ENCODE assay signal across 8 mouse cellular contexts in the genomic region with DNA sequence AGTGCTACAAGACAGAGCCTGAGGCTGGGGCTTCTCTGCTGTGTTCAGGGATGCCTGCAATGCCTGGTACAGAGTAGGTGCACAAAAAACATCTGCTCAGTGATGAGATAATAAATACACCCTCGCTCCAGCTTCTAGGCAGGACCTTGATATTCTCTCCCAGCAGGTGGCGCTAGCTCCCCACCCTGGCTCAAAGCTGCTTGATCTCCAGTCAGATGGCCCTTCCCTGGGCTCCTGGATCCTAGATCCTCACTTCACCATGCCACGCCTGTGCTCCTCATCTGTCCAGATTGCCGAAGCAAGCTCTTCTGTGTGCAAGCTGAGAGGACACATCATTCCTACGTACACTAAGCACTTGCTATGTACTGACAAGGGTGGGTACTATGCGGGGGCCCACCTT. TPM values are rescaled to one million over a fixed set of nuclear protein-coding genes. Genes with fewer than 3 reads are reported as not detected.
DNase-seq lines count a peak whose midpoint lies in the region; ATAC-seq and TF ChIP-seq lines count a peak whose summit lies in the region.

No protein-coding gene starts in this region.

- no peaks in the 10 kb centered on the region for H3K4me1 ChIP-seq in kidney, postnatal 0 days (replicated peaks; ENCODE audit: insufficient read depth, low read length)
- no peaks in the 10 kb centered on the region for H3K4me1 ChIP-seq in liver, postnatal 0 days (ENCODE audit: insufficient read depth)

- H3K9me3 ChIP-seq in kidney, postnatal 0 days (replicated peaks; ENCODE audit: low read length), result no peaks in the 10 kb centered on the region
- no peaks in the 10 kb centered on the region for H3K9me3 ChIP-seq in liver, postnatal 0 days (ENCODE audit: low read length)

- ATAC-seq in cerebellum, adult (ENCODE audit: insufficient number of reproducible peaks, low FRiP score, low TSS enrichment), result peak; percentile 33; the same call in 1 of the 2 replicates
- peak; percentile 15 for ATAC-seq in kidney, postnatal 0 days (replicated peaks; ENCODE audit: low FRiP score, low read depth)
- ATAC-seq in liver, postnatal 0 days, result peak; percentile 19; the same call in 1 of the 2 replicates

- TF ChIP-seq EP300 in liver, postnatal 0 days (IDR thresholded peaks at IDR 0.05; ENCODE audit: low read depth), result no peak

- H3K4me3 ChIP-seq in kidney, postnatal 0 days (replicated peaks; ENCODE audit: low read depth, low read length), result no peak overlapping the region
- no peak overlapping the region for H3K4me3 ChIP-seq in liver, postnatal 0 days (ENCODE audit: low read depth, low read length)

- TF ChIP-seq CTCF in kidney, postnatal 0 days (IDR thresholded peaks at IDR 0.05; ENCODE audit: low read depth), result peak; percentile 93
- TF ChIP-seq CTCF in liver, postnatal 0 days (IDR thresholded peaks at IDR 0.05; ENCODE audit: low read depth), result peak; percentile 90

- peaks cover 19% of the 10 kb centered on the region for H3K36me3 ChIP-seq in kidney, postnatal 0 days (ENCODE audit: insufficient read depth, low read length)
- H3K36me3 ChIP-seq in liver, postnatal 0 days (replicated peaks; ENCODE audit: insufficient read depth, low read length), result no peaks in the 10 kb centered on the region; the same call in none of the 2 replicates

- no peaks in the 10 kb centered on the region for H3K27me3 ChIP-seq in kidney, postnatal 0 days (ENCODE audit: insufficient read depth, low read length)
- H3K27me3 ChIP-seq in liver, postnatal 0 days (ENCODE audit: insufficient read depth, low read length), result no peaks in the 10 kb centered on the region

- no peak overlapping the region for H3K27ac ChIP-seq in kidney, postnatal 0 days
- no peak overlapping the region for H3K27ac ChIP-seq in liver, postnatal 0 days (ENCODE audit: low read depth)

- no peak overlapping the region for H3K9ac ChIP-seq in kidney, postnatal 0 days (ENCODE audit: low read depth, low read length)
- no peak overlapping the region for H3K9ac ChIP-seq in liver, postnatal 0 days (replicated peaks)

- DNase-seq in urinary bladder, adult 18-20 months (ENCODE audit: low spot score in 2 of 2), result peak; percentile 58
- no peak for DNase-seq in urinary bladder, postnatal 10 days (ENCODE audit: low spot score)
- peak; percentile 82 for DNase-seq in gastrocnemius, adult 18-20 months (ENCODE audit: low spot score)
- peak; percentile 85 for DNase-seq in kidney, postnatal 0 days (ENCODE audit: low spot score)
- DNase-seq in liver, postnatal 0 days, result peak; percentile 79
- DNase-seq in right cerebral cortex, postnatal 10 days (ENCODE audit: low spot score in 2 of 2), result peak; percentile 46 to 73
- no peak for DNase-seq in T-cell, adult 2 months (ENCODE audit: low spot score)

- H3K4me2 ChIP-seq in kidney, postnatal 0 days (ENCODE audit: low read length), result no peak overlapping the region
- no peak overlapping the region for H3K4me2 ChIP-seq in liver, postnatal 0 days (ENCODE audit: low read depth, low read length)

- WGBS in kidney, postnatal 0 days, result 45% methylated on average over 6 of the region's 6 CpGs
- WGBS in liver, postnatal 0 days (ENCODE audit: insufficient replicate concordance), result 39% methylated on average over 6 of the region's 6 CpGs

RNA-seq across cellular contexts. Expression of a gene that starts 21.5 kb away (rescaled TPM):
- 10 to 100 TPM; 28.4 to 34.8 TPM for total RNA-seq in gastrocnemius, adult 18-20 months (2021)
- 22.4 and 24.6 TPM in 2 replicates for polyA plus RNA-seq in kidney, postnatal 0 days (2015; fragmentation: Nextera tagmentation; extraction: Ambion mirVana)
- polyA plus RNA-seq in liver, postnatal 0 days (2015; fragmentation: Nextera tagmentation; extraction: Ambion mirVana), result 2.3 and 2.6 TPM in 2 replicates

RNA-seq across cellular contexts. Expression of a gene that starts 38.7 kb away (rescaled TPM):
- total RNA-seq in gastrocnemius, adult 18-20 months (2021), result 1 to 10 TPM; 2.1 to 3.9 TPM
- polyA plus RNA-seq in kidney, postnatal 0 days (2015; fragmentation: Nextera tagmentation; extraction: Ambion mirVana), result 19.0 and 21.4 TPM in 2 replicates
- 3.4 and 3.5 TPM in 2 replicates for polyA plus RNA-seq in liver, postnatal 0 days (2015; fragmentation: Nextera tagmentation; extraction: Ambion mirVana)

RNA-seq across cellular contexts. Expression of a gene that starts 56.6 kb away (rescaled TPM):
- 10 to 100 TPM; 35.0 to 45.0 TPM for total RNA-seq in gastrocnemius, adult 18-20 months (2021)
- 3.2 and 3.9 TPM in 2 replicates for polyA plus RNA-seq in kidney, postnatal 0 days (2015; fragmentation: Nextera tagmentation; extraction: Ambion mirVana)
- 0.33 and 0.45 TPM in 2 replicates for polyA plus RNA-seq in liver, postnatal 0 days (2015; fragmentation: Nextera tagmentation; extraction: Ambion mirVana)

Comparison
In these comparisons a context has a peak if more than half of its experiments do, and no peak if none do; other contexts are left out.
1. DNase-seq: peak in urinary bladder, adult 18-20 months (2 of 2), gastrocnemius, adult 18-20 months (single experiment), kidney, postnatal 0 days (single experiment), liver, postnatal 0 days (single experiment) and right cerebral cortex, postnatal 10 days (2 of 2); none in urinary bladder, postnatal 10 days (single experiment) and T-cell, adult 2 months (single experiment).
2. Peak in every context shown above with its lines, with median percentiles within 50 percentile points of each other: ATAC-seq.